Mouse (Mus musculus) lung, postnatal 14 days (tissue): ENCODE results near the gene Ankef1.

Experiments
- DNase-seq: peaks from one replicate; pipeline ENCODE4 v3.0.0; 2021

Ankef1 gene

DNA sequence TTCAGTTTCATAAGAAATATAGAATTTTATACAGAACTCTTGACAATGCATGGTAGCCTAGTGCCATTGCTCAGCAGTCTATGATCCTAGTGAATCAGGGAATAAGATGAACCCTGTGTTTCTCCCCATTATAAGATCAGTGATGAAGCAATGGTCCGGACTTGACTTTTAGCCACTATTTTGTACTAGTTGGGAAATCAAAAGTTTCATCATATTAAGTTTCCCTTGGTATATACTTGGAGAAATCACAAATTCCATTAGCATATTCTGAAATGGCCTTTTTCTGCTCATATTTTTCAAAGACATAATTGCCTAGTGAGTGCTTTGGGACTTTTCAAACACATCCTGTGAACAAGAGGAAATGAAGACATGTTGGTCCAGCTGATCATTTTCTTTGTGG, at the start of gene Ankef1:
Gene Ankef1, plus strand, starts transcription at position 260 of the 400 bp plus-strand sequence.
- DNase-seq, result no peak

DNA sequence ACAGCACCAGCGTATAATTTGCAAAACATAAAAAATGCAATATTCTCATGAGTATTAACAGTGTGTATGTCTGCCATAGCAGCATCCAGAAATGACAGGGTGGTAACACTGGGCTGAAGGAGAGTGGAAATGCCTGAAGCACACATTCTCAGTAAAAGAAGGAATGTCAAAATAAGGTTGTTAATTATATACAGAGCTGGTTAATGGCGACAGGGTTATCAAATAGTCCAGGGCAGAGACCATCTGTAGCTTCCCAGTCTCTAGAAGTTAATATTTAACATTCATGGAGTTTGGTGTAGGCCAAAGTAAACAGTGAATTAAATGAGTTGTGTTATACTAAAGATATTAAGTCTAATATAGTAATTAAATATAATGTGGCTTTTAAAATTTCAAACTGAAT, 45.2 kb upstream of the Ankef1 start:
- no peak for DNase-seq

DNA sequence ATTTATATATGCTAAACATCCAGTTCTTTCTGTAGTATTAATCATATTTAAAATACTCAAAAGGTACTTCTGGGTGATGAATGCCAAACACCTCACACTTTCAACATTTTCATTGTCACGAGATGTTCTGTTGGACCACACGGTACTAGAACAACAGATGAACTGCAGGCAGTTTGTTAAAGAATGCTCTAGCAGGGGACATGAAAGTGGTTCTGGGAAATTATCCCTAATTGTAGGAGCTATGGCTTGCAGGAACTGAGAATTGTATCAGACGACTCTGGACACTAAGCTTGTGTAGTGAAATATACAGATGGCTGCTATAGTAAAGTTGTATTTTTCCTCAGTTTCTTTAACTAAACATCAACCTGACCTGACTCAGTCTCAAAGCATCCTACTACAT, 44.8 kb upstream of the Ankef1 start:
- no peak for DNase-seq

DNA sequence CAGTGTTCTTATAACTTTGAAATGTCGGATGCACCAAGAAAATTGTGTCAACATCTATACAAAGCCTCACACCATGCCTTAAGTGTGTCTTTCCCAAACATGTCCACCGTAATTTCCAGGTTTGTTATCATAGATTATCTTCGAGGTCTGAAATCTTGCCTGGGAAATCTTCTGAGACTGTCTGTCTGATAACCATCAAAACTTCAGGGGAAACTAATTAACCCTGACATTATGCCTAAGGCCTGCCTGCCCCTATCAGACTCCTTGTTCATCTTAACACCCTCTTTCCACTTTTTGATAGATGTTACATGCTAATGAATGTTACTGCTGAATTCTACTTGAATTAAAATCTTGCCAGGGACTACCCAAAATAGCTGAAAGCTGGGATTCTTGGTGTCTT, 24.1 kb upstream of the Ankef1 start:
- DNase-seq, result no peak

DNA sequence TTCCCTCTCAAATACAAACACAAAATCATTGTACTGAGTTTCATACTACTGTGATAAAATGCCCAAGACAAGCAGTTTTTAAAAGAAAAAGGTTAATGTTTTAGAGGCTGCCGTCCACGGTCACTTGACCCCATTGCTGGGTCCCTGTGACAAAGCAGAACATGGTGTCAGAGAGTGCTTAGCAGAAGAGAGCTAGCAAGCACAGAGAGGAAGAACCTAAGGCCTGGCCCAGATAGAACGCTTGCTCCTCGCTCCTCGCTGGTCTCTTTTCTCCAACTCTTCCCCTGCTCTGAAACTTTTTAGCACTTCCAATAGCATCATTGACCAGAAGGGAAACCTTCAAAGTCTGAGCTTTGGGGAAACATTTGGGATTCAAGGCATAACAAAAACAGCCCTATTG, 19.4 kb upstream of the Ankef1 start:
- no peak for DNase-seq

DNA sequence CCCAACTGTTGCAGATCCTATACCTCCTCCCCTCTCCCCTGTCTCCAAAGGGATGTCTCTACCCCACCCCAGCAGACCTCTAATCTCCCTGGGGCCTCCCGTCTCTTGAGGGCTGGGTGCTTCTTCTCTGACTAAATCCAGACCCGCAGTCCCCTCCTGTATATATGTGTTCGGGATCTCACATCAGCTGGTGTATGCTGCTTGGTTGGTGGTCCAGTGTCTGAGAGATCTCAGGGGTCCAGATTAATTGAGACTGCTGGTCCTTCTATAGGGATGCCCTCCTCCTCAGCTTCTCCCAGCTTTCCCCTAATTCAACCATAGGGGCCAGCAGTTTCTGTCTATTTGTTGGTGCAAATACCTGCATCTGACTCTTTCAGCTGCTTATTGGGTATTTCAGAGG, 18.7 kb upstream of the Ankef1 start:
- no peak for DNase-seq

DNA sequence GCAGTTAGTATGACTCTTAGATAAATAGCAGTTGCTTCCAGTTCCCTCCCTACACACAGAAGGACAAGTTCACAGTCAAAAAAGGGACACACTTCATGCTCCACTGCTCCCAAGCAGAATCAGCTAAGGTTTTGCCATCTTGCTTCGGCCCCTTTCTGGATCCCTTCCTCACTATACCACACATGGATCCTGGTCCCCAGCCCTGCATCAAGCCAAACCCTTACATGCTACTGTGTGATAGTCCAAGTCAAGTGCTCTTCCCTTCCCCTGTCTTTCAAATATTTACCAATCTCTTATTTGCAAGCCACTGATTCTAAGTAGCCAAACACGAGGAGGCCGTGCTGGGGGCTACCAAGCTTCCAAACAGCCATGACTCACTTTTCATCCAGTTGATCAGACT, 16.8 kb upstream of the Ankef1 start:
- DNase-seq, result no peak

DNA sequence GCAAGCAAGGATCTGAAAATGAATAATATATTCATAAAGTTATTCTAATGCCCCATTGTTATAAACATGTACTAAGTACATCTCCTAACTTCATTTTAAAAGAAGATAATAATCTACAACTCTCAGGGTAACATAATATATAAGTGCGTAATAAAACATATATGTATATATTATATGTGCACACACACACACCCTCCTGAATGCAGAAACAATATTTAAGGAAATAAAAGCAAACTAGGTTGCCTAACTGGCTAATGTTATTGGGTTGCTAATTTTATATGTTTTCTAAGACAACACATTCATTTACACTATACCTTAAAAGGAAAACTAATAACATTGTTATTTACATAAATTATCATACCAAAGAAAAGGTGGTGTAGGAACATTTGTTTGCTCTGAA, 16.3 kb upstream of the Ankef1 start:
- no peak for DNase-seq

DNA sequence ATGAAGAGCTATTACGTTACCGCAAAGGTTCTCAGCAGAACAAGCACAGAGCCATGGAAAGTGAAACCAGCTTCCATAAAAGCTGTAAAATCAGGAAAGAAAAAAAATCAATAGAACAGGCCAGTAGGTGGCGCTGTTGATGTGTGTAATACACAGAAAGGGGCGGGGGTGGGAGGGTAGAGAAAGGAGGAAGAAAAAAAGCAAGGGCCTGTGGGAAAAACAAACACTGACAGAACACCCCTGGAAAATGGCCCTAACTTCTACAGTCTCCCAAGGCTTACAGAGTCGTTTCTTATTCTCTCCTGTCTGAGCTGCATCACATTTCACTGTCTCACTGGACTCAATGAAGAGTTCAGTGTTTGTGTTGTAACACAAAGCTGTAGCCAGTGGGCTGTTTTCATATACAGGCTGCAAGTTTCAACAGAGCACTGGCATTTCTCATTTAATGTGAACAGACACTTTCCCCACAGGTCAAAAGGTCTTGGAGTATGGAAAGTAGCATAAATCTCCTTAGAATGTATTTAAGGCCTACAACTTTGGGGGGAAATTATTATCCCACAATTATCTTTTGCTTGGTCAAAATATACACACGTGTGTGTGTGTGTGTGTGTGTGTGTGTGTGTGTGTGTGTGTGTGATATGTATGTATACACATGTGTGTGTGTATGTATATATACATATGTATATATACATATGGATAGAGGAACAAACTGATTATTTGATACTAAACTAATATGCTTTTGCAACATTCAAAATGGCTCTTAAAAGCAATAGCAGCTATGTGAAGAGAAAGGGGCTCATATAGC, 15.7 kb upstream of the Ankef1 start:
- peak; percentile 77 for DNase-seq

DNA sequence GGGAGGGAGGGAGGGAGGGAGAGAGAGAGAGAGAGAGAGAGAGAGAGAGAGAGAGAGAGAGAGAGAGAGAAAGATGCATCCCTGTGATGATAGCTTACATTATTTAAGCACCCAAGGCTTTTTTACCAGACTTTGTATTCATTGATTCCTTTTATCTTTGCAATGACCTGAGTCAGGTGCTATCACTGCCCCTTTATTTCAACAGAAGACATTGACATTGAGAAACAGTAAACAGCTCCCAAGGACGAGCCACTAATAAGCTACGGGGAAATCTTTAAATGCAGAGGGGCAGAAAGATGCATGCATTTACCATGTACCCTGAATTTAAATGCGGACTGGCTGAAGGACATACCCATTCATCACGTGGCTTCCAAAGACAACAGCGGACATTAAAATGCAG, 14.7 kb upstream of the Ankef1 start:
- no peak for DNase-seq

DNA sequence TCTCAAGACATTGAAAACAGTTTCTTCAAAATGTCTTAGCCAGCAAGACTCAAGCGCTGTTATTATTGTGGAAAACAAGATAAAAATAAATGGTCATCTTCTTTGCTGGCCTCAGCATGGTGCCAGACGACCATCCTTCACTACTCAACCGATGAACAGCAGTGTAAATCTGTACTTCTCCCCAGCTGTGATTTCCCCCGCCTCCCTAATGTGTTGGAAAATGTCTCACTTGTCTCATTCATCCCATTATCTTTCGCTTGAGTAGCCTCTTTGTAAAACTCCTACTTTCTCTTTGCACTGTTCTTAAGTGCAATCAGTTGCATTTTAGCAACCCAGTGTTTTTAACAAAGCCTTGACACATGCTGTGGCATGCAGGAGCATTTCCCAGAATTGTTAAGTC, 9.4 kb downstream of the Ankef1 start:
- DNase-seq, result no peak

DNA sequence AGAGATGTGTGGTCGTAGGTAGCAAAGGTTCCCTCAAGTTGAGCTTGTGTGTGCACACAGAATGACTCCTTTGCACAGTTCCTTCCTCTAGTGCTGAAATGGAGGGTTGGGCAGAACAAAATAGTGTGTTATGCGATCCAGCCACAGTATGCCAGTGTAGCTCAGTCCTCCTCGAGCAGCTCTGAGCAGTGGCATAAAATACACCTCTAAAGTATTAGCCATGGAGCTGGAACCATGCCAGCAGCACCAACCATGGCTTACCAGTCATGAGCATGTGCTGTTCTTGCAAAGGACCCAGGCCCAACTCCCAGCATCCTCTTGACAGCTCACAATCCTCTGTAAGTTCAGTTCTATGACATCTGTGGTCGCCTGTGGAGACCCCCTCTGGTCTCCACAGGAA, 10.0 kb downstream of the Ankef1 start:
- no peak for DNase-seq

DNA sequence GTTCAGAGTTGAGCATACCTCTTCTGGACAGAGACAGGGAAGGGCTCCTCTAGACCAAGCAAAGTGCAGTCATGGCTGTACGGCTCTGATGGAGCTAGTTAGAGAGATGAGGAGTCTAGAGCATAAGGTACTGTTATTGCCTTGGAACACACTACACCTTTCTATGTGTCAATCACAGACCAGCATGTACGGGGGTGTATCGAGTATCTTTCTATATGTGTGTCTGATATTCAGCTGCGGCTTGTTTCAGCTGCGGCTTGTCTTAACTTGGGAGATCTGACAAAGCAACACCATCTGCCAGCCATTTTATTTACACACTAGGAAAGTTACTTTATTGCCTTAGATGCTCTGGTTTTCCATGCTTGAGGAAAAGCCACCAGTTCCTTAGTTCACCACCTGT, 11.1 kb downstream of the Ankef1 start:
- DNase-seq, result no peak

DNA sequence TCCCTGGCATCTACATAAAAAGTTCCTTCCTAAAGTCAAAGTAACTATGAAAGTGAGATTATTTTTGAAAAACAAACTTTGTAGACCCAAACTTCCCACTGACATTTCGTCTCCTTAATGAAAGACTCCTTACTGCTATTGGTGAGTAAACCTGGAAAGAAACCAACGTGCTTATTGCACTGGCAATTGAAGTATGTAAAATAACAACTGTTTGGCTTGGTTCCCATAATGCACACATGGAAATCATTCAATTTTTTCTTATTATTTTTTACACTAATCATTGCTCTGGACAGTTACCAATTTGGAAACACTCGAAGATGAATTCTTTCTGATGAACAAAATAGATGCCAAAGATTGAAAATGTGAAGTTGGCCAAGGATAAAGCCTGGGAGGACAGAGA, 12.1 kb downstream of the Ankef1 start:
- no peak for DNase-seq

DNA sequence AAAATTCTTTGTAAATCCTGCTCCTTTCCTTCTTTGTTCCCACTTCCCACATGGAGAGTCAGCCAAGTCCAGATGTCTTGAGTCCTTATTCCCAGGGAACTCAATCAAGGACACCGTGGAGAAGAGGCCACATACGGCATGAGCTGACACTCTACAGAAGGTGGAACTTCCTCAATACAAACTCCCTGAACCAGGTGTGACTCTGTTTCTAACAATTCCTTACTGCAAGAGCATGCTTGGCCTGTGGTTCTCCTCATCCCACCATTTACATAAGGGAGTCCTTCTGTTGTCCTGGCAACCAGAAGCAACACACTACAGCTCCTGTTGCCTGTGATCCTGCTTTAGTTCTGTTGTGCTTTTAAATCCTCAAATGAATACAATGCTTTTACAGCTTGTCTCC, 13.8 kb downstream of the Ankef1 start:
- no peak for DNase-seq

DNA sequence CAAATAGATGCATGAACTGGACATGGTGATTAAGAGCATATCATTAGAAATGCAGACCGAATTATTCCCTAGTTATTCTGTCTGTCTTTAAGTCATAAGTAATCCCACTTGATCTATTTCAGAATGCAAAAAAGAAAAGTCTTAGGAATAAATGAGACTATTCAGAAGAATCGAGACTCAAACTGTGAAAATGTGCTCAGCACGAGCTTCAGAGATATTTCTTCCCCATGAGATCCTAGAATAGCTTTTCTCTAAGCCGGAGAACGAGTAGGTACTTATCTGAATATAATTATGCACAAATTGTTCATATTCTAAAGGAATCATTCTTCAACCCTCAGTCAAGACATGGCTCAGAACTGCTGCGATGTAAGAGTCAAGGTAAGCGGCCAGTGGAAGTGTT, 27.2 kb downstream of the Ankef1 start:
- DNase-seq, result no peak

DNA sequence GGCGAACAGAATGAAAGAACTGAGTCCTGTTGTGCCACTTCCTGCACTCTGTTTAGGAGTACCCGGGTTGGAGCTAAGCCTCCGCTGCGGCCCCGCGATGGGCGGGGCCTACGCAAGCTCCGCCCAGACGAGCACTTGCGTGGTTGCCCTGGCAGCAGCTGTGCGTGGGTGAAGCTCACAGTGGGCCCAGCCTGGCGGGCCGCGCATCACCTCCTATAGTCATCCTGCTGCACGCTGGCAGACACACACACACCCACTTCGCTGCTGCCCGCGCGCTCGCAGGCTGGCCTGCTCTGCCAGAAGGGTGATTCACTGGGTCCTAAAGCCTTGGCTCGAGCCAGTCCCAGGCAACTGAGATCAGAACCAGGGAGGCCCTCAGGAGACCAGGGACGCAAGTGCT, 30.3 kb downstream of the Ankef1 start:
- DNase-seq, result peak; percentile 66

DNA sequence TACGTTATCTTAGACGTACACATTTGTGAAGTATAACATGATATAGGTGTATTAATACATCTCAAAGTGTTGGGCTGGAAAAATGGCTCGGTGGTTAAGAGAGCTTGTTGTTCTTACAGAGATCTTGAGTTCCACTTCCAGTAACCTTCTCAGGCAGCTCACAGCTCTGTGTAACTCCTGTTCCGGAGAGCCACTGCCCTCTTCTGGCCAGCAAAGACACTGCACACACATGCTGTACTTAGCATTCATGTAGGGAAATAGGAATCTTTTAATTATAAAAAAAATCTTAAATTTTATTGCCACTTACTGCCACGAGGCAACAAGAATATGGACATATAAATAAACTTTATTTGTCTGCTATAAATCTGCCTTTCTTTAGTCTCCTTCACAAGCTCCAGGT, 56.3 kb downstream of the Ankef1 start:
- no peak for DNase-seq

DNA sequence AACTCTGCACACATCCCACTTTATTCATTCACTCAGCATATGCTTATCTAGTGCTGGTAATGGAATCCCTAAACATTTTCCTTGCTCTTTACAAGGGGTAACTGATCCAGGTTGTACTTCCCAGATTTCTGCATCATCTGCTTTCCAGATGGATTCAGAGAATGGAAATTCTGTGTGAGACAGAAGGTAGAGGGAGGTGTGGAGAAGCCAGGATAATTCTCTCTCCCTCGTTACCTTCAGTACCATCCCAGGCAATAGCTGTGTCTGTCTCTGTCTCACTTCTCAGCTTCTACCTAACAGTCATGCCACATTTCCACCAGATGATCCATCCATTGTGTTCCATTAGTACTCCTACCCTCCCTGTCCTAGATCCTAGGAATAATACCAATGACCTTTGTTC, 60.6 kb downstream of the Ankef1 start:
- no peak for DNase-seq

DNA sequence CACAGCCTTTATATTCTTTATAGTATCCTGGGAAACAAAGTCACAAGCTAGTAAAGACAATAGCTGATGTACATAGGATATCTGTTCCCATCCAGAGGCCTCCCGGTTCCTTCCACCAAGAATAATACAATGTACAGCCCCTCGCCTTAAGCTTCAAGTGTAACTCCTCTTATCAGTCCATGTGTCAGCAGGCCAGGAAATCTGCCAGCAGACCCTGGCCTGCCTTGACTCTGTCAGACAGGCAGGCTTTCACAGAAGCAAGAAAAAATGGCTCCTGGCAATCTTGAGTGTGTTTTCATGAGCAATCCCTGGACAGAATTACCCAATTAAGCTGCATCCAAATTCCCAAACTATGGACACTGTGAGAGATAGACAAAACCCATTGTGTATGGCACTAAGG, 69.1 kb downstream of the Ankef1 start:
- no peak for DNase-seq

DNA sequence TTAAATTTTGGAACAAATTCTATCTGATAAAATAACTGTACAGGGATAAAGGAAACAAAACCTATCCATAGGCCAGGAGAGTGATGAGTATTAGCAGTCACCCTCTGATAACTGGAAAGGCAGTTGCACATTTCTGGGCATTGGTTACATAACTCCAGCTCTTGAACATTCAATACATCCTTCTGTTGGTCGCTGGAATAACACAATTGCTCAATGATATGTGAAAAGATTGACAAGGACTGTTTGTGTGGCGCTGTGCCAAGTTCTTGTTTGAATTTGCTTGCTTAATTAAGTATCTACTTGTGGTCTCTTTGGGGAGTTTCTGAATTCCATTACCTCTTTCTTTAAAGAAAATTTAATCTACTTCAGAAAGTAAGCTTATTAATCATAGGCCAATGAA, 81.1 kb downstream of the Ankef1 start:
- peak; percentile 19 for DNase-seq

DNA sequence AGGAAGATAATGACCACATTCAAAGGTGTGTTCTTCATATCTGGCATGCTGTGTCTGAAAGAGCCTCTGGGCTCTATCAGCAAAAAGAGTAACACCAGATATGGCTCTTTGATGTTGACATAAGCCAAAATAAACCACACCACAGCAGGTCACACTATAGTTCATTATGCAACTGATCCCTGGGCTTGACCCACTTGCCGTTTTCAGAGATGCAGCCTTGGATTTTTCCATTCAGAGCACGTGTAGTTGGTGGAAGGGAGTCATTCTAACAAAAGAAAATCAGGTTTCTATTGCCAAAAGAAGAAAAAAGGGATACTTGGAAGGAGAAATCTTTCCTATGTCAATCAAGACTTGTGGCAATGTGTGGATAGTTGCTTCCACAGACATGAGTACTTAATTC, 87.1 kb downstream of the Ankef1 start:
- DNase-seq, result no peak

DNA sequence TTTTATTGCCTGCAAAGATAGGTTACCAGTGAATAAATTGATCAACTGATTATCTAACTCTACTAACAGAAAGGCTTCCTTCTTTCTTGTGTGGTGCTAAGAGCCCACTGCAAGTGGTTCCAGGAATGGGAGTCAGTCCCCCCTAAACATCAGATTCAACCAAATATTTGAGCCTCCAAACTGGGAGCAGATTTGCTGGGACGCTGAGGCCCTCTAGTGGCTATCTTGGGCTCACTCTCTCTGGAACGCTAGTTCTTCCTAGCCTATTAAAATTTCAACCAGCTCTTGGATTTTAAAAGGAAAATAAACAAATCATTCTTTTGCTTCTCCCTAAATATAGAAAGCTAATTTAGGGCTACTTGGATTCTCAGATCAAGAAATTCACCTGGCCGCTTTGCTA, 94.7 kb downstream of the Ankef1 start:
- DNase-seq, result peak; percentile 43

DNA sequence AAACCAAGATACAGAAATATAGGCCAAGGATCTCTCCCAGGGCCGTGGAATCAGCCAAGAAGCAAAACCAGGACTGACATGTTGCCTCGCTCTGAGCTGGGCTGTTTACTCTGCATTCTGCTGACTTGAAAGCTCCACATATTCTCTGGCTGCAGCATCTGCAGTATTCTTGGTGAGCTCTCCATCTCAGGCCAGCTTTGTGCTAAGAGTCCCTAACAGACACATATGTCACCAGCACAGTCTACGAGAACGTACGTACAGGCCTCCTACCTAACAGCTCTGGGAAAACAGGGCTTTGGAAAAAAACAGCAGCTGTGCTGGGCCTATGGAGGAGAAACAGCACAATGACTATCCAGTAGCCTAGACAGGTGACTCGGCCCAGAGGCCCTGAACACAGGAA, 97.0 kb downstream of the Ankef1 start:
- no peak for DNase-seq

DNA sequence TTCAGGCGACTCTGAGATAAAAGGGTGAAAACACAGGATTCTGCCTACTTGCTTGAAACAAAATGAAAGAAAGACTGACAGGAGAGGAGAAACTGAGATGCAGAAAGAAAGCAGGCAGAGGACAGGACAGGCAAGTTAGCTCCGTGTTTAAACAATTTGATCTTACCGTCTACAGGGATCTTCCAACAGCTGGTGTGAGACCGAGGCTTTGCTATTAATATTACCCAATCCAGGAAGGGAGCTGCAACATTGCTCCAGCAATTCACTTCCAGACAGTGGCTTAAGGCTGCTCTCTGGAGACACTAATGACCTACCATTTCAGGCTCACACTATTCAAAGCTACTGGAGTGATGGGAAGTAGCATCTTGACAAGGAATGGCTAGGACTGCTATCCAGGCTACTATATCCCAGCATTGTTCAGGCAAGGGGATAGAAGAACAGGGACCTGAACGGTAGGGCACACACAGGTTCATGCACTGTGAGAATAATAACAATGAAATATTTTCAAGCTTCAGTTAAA, 99.0 kb downstream of the Ankef1 start:
- DNase-seq, result no peak
